Mouse (Mus musculus) hindbrain, embryonic 16.5 days (tissue): Measurements from ENCODE around the gene Lgals9. TPM values are rescaled to one million over a fixed set of nuclear protein-coding genes. Genes with fewer than 3 reads are reported as not detected.

Experiments used
- ATAC-seq: fragments of 200-750 bp; cut with Nextera tagmentation; 2 replicates; pipeline ENCODE4 v1.8.0; 2017; ENCODE audit warnings: moderate TSS enrichment, moderate library complexity
- H3K27ac ChIP-seq: fragments of 300-500 bp; sonication (generic); 2 replicates; pipeline ENCODE4 v1.5.1; 2014; ENCODE audit warnings: low read depth, mild to moderate bottlenecking, control low read depth, low read length, moderate library complexity
- H3K27me3 ChIP-seq: fragments of 300-500 bp; sonication (generic); replicated peaks from 2 replicates; pipeline ENCODE4 v1.6.1; 2014; ENCODE audit warnings: low read length; ENCODE audit not compliant: control insufficient read depth, insufficient read depth
- H3K36me3 ChIP-seq: fragments of 300-500 bp; sonication (generic); 2 replicates; pipeline ENCODE4 v1.6.1; 2014; ENCODE audit warnings: mild to moderate bottlenecking, low read length, moderate library complexity, mixed read lengths; ENCODE audit not compliant: control insufficient read depth, insufficient read depth
- H3K4me1 ChIP-seq: fragments of 300-500 bp; sonication (generic); 2 replicates; pipeline ENCODE4 v1.6.1; 2014; ENCODE audit warnings: low read depth, low read length; ENCODE audit not compliant: control insufficient read depth, insufficient read depth
- H3K4me2 ChIP-seq: fragments of 300-500 bp; sonication (generic); 2 replicates; pipeline ENCODE4 v1.6.1; 2014; ENCODE audit warnings: mild to moderate bottlenecking, low read length, control low read depth, moderate library complexity
- H3K4me3 ChIP-seq: fragments of 300-500 bp; sonication (generic); 2 replicates; pipeline ENCODE4 v1.5.1; 2014; ENCODE audit warnings: mild to moderate bottlenecking, low read length, control low read depth, moderate library complexity
- H3K9ac ChIP-seq: fragments of 300-500 bp; sonication (generic); 2 replicates; pipeline ENCODE4 v1.6.1; 2014; ENCODE audit warnings: low read depth, mild to moderate bottlenecking, control low read depth, low read length, moderate library complexity
- H3K9me3 ChIP-seq: fragments of 300-500 bp; sonication (generic); 2 replicates; pipeline ENCODE4 v1.6.1; 2014; ENCODE audit warnings: mild to moderate bottlenecking, low read length, moderate library complexity; ENCODE audit not compliant: control insufficient read depth
- WGBS: fragments of 180-500 bp; shearing (Covaris S2); extraction: QIAGEN DNeasy Blood & Tissue Kit; methylation state at CpG from one replicate; pipeline ENCODE4 v1.1.7; 2014; 5-methylcytosine and 5-hydroxymethylcytosine counted together
- polyA plus RNA-seq: library from polyadenylated mRNA; unstranded; fragments of >200 nt; fragmentation: Nextera tagmentation; extraction: Ambion mirVana; gene quantifications from 2 replicates; pipeline ENCODE4 v1.2.1, GENCODE M21; 2015

Gene Lgals9
- 14.7 and 18.3 TPM in 2 replicates for polyA plus RNA-seq

DNA sequence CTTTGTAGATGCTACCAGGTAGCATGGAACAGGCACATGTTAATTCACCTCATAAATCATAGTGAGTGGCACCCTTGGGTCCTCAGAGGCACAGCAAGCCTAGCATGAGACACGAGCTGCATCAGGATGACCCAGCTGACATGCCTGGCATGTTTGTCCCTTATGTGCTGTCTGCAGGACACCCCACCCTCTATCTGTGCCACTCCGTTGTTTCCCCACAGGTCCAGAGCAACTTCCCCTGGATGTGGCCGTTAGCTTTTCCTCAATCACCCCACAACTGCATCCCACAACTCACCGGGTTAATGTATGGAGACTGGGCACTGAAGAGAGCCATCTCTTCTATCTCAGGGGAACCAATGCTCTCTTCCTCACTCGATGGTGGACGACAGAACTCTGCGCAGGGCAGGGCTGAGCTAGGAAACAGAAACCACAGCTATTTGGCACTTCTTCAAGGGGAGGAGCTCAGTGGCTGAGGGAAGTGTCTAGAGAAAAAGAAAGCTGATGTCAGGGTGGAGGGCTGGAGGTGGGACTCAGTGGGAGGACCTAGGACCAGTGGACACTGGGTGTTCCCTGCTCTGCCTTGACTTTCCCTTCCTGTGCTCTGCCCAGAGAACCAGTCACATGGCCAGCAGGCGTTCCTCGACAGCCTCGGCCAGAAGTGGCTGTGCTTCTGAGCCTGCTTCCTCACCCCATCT lies at the start of gene Lgals9:
TSS of gene Lgals9 (minus strand) at position 464 of the 695 bp plus-strand sequence.
- Histone ChIP-seq H3K4me1 (no peaks in the 10 kb centered on the region), H3K36me3 (no peaks in the 10 kb centered on the region), H3K9me3 (no peaks in the 10 kb centered on the region), H3K27ac (no peak within 1 kb of the TSS), H3K4me2 (peak within 1 kb of the TSS; percentile 15; the same call in 1 of the 2 replicates), H3K4me3 (no peak within 1 kb of the TSS; the same call in 1 of the 2 replicates), H3K9ac (no peak within 1 kb of the TSS), H3K27me3 (no peaks in the 10 kb centered on the region)
- WGBS: 71% methylated on average over 10 of the region's 10 CpGs
- ATAC-seq: no peak

DNA sequence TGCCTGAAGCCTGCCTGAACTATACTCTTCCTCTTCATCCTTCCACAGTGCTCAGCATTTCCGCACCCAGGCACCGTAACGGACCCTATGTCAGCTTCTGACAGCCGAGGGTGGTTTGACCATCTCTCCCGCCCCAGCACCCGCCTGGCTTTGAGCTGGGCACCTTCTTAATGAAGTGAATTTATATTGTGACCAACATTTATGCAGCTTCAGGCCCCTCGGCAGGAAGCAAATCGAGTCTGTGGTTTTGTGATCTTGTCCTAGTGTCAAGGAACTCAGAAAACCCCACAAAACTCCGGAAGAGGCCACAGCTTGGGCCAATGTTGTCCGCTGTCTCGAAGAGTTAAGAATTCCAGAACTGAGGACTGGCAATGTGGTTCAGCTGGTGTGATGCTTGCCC lies 48.9 kb upstream of the Lgals9 start:
- no peak overlapping the region for H3K27ac ChIP-seq
- H3K4me3 ChIP-seq: no peak overlapping the region
- 93% methylated on average over 11 of the region's 11 CpGs for WGBS
- no peak overlapping the region for H3K9ac ChIP-seq
- H3K4me2 ChIP-seq: no peak overlapping the region
- H3K9me3 ChIP-seq: no peaks in the 10 kb centered on the region
- H3K36me3 ChIP-seq: no peaks in the 10 kb centered on the region
- H3K4me1 ChIP-seq: peaks cover 6% of the 10 kb centered on the region
- no peak for ATAC-seq
- no peaks in the 10 kb centered on the region for H3K27me3 ChIP-seq

DNA sequence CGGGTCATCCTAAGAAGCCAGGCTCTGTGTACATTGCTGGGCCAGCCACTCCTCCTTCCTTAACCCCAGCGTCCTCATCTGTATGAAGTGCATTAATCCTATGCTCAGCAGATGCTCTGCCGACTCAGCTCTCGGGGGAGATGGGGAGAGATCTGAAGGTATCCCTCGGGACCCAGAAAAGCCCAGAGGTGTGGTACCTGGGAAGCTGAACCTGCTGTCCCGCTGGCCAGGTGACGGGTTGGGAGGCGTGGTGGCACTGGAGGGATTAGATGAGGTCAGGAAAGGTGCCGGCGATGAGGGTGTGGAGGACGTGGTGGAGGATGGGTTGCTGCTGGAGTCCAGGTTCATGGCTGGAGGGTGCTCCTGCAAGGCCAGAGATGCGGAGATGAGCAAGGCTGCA lies 48.3 kb upstream of the Lgals9 start:
- H3K4me2 ChIP-seq: no peak overlapping the region
- H3K9me3 ChIP-seq: no peaks in the 10 kb centered on the region
- 86% methylated on average over 11 of the region's 12 CpGs for WGBS
- ATAC-seq: no peak
- no peak overlapping the region for H3K9ac ChIP-seq
- no peak overlapping the region for H3K27ac ChIP-seq
- H3K4me1 ChIP-seq: peaks cover 6% of the 10 kb centered on the region
- no peaks in the 10 kb centered on the region for H3K36me3 ChIP-seq
- no peaks in the 10 kb centered on the region for H3K27me3 ChIP-seq
- no peak overlapping the region for H3K4me3 ChIP-seq

DNA sequence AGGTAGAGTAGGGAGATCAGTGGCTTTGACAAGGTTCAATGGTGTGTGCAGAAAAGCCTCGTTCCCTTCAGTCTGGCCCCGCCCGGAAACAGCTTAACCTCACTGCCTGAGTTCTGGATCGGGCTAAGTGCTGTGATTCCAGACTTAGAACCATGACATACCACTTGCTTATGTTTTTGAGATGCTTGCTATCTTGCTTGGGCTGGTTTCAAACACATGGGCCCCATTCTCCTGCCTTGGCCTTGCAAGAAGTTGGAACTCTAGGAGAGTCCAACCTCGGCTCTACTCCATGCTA lies 46.7 kb upstream of the Lgals9 start:
- H3K9me3 ChIP-seq: no peaks in the 10 kb centered on the region
- H3K4me3 ChIP-seq: no peak overlapping the region
- no peak overlapping the region for H3K27ac ChIP-seq
- H3K36me3 ChIP-seq: peaks cover 2% of the 10 kb centered on the region
- ATAC-seq: no peak
- H3K4me2 ChIP-seq: no peak overlapping the region
- H3K4me1 ChIP-seq: peaks cover 6% of the 10 kb centered on the region
- 78% methylated on average over 5 of the region's 5 CpGs for WGBS
- H3K27me3 ChIP-seq: no peaks in the 10 kb centered on the region
- no peak overlapping the region; the same call in 1 of the 2 replicates for H3K9ac ChIP-seq

- Histone ChIP-seq H3K9ac (peak overlapping the region; percentile 9), H3K36me3 (peaks cover 2% of the 10 kb centered on the region), H3K4me3 (no peak overlapping the region), H3K27me3 (no peaks in the 10 kb centered on the region), H3K9me3 (no peaks in the 10 kb centered on the region), H3K27ac (0 out of 2 replicates have a peak overlapping the region, but pooled peaks have one; percentile 31), H3K4me1 (peaks cover 6% of the 10 kb centered on the region), H3K4me2 (no peak overlapping the region)
- 62% methylated on average over 19 of the region's 19 CpGs for WGBS
- ATAC-seq: peak; percentile 78; the same call in 1 of the 2 replicates
Observed at GRCm38 (mm10) chr11:79030570-79031451, 46.1 kb upstream of the Lgals9 start.

DNA sequence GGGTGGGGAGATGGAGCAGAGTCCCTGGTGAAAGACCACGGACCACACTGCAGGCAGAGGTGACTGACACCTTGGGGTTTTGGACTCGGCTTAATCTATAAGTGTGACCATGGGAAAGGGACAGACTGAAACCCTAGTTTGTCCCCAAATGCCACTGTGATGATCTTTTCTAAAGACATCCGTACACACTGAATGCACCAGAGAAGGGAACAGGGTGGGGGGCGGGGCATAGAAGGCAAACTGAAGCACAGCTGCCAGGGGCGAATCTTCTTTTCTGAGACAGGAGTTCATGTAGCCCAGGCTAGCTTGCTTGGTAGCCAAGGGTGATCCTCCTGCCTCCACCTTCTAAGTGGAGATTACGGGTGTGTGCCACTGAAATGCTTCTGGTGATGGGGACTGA lies 39.0 kb upstream of the Lgals9 start:
- Histone ChIP-seq H3K4me3 (no peak overlapping the region), H3K9me3 (no peaks in the 10 kb centered on the region), H3K4me1 (no peaks in the 10 kb centered on the region), H3K36me3 (peaks cover 7% of the 10 kb centered on the region), H3K9ac (no peak overlapping the region), H3K27me3 (no peaks in the 10 kb centered on the region), H3K27ac (no peak overlapping the region), H3K4me2 (no peak overlapping the region)
- 74% methylated on average over 6 of the region's 6 CpGs for WGBS
- ATAC-seq: no peak

- H3K27ac ChIP-seq: no peak overlapping the region
- ATAC-seq: no peak
- H3K4me1 ChIP-seq: no peaks in the 10 kb centered on the region
- peaks cover 7% of the 10 kb centered on the region for H3K36me3 ChIP-seq
- H3K4me3 ChIP-seq: no peak overlapping the region
- H3K27me3 ChIP-seq: no peaks in the 10 kb centered on the region
- no peak overlapping the region for H3K9ac ChIP-seq
- H3K9me3 ChIP-seq: no peaks in the 10 kb centered on the region
- WGBS: 55% methylated on average over 7 of the region's 7 CpGs
- H3K4me2 ChIP-seq: no peak overlapping the region
Observed at GRCm38 (mm10) chr11:79023342-79023741, 38.6 kb upstream of the Lgals9 start.

DNA sequence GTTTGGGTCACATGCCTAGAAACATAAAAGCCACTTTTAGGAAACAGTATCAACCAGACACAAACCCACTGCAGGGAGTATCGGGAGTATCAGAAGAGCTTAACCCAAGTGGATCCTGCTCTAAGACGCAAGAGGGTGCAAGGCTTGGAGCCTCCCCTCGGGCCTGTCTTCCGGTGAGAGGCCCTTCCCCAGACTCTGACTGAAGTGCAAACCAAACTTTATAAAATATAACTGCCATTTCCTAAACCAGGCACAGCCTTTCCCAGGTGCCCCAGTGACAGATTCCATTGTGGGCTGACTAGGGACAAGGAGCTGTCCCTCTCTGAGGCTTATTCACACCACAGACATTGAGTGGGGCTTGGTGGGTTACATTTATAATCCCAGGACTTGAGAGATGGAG lies 38.1 kb upstream of the Lgals9 start:
- Histone ChIP-seq H3K4me1 (no peaks in the 10 kb centered on the region), H3K4me3 (no peak overlapping the region), H3K9ac (no peak overlapping the region), H3K27ac (no peak overlapping the region), H3K4me2 (no peak overlapping the region), H3K36me3 (peaks cover 7% of the 10 kb centered on the region), H3K27me3 (no peaks in the 10 kb centered on the region), H3K9me3 (no peaks in the 10 kb centered on the region)
- no peak for ATAC-seq
- 79% methylated on average over 4 of the region's 4 CpGs for WGBS

DNA sequence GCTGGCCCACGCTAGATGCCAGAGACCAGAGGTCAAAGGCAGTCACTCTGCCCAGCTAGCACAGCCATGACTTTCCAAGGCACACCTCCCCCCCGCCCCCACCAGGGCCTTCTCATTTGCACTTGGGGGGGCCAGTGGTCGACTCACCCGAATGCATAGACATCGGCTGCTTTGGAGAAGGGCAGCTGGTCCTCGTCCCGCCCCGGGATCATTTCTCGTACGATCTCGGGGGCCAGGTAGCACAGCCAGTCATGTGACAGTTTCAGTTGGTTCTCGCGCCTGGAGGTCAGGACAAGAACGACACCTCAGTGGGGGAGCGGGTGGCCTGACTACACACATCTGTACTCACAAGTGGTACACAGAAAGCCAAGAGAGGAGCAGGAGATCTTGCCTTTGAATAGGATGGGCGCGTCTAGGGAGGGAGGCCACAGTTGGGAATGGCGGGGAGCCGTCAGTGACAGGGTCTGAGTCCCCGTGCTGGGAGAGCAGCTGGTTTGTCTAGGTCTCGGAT lies 35.8 kb upstream of the Lgals9 start:
- 76% methylated on average over 19 of the region's 21 CpGs for WGBS

More for the DNA sequence above, 35.8 kb upstream of the Lgals9 start:
- Histone ChIP-seq H3K9me3 (no peaks in the 10 kb centered on the region), H3K4me2 (no peak overlapping the region), H3K4me1 (no peaks in the 10 kb centered on the region), H3K4me3 (no peak overlapping the region), H3K36me3 (peaks cover 4% of the 10 kb centered on the region; the same call in 1 of the 2 replicates), H3K27me3 (no peaks in the 10 kb centered on the region), H3K9ac (no peak overlapping the region), H3K27ac (no peak overlapping the region)
- ATAC-seq: no peak
